Mouse (Mus musculus) lung, postnatal 10 days (tissue): ENCODE measurements at regions not wholly inside any gene's neighbourhood (a gene's known extent, or its start where the extent isn't known, plus 50 kb on each side); places are given as distances from the start of the nearest gene placed in this dataset.
A peak's percentile ranks its signal among the peaks of the same experiment; 100 is the strongest.

Source experiments
- DNase-seq: peaks from one replicate; pipeline ENCODE4 v3.0.0; 2021

DNA sequence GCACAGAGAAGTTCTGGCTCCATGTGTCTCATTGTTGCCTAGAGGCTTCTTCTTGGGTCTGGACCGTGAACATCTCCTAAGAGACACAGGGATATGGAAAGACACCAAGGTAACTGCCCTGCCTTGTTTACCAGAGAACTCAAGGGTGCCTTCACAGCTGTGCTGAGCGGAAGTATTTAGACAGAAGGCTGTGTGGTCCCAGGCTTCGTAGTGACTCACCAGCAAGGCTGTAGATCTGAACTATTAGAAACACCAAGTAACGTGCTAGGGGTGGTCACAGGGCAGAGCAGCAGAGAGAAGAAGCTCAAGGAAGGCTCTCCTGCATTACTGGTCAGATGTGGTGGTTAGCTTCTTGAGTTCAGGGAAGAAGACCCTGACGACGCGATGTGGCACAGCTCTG lies 51.6 kb upstream of the Lpp start:
- peak; percentile 20 for DNase-seq

DNA sequence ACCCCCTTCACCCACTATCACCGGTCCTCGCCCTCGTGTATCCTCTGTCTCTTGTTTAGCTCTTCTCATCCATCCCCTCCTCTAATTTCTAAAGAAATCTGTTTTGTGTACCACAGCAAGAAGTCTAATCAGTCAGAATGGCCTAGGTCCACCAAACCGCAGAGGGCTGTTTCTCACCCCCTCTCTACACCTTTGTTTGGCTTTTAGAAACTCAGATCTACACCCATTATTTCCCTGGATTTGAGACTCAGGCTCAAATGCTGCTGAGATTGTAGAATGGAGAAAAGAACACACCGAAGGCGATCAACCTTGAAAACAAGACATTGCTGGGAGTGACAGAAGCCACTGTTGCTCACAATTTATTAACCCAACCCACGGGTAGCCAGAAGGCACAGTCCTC lies 52.7 kb upstream of the Lpp start:
- no peak for DNase-seq

DNA sequence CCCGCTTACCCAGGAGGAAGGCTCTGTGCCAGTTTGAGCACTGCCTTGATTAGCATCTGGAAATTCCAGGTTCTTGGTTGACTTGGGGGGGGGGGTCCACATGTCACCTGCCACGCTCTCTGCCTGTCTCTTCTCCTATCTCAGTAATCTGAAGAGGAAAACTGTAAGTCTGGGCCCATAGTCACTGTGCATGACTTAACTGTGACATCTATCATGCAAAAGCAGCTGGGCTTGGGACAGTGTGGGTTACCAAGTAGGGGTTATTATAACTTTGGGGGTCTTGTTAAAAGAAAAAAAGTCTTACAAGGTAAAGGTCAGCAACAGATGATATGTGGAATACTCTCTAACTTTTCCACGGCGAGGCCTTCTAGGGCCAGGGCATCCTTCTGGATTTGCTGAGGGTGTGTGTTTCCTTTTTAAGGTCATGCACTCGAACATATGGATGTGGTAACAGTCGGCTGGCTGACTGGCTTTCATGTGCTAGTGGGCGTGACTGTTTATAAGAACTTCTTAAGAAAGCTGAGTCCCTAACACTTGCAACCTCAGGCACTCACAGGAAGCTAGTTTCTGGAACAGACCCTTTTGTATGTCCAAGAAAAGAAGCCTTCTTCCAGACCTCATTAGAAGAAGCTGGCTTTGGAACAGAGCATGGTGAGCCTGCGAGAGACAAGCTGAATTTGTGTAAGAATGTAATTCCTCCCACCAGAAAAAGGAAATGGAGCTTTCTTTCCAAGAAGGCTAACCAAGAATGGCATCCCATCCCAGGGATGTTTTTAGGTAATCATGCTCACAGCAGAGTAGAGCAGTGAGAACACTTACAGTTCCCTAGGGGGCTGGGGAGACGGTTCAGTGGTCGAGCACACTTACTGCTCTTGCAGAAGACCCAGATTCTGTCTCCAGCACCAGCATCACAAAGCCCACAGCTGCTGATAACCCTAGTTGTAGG lies 53.7 kb upstream of the Lpp start:
- DNase-seq, result peak; percentile 62

DNA sequence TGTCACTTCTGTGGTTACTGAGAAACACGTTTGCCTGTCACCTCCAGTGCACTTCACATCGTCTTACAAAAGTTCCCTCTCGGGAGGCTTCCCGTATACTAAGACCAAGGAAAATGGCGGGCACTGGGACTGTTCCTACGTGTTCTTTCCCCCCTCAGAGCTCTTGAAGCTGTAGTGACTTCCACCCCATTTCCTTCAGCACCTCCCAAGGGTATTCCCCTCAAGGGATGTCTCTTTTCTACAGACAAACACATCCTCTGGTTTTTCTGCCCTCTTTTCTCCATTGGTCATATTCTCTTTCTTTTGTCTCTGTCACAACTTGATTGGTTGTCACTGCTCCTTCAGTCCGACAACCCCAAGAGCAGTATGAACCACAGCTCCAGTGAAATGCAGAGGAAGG lies 54.9 kb upstream of the Lpp start:
- DNase-seq, result no peak

DNA sequence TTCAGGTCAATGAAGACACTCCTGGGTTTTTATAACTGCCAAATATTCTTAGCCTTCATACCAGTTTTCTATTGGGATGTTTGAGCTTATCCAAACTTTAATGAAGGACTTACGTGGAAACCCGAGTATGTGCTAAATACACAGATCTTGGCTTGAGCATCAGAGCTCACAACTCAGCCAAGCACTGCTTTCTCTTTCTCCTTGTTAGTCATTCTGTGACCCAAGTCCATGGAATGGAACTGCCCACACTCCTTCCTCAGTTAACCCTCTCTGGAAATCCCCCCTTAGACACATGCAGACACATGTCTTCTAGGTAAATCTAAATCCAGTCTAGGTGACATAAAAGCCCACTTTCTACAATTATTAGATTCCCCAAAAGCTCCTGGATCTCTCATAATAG lies 58.9 kb upstream of the Lpp start:
- DNase-seq, result no peak

DNA sequence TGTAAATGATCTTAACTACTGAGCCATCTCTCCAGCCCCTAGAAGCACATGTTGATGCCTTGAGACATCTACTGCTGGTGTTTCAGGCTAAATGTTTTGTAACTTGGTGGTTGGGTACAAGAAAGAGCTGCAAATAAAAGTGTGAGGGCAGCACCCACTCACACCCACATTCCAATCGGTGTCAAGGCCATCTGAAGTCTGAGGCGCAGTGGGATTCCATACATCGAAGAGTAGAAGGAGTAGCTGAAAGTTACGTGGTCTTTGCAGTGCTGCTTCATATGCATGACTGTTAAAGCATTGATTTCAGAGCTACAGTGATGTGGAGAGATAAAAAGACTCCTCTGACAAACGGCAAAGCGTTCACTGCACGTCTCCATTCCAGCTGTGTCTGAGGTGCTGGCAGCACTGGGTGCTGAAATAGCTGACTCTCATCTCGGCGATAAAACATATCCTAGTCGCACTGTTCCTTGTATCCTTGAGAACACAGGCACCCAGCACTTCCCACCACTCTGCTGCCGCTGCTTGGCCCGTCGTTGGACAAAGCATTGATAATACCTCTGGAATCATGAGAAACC lies 61.8 kb upstream of the Lpp start:
- DNase-seq, result no peak

DNA sequence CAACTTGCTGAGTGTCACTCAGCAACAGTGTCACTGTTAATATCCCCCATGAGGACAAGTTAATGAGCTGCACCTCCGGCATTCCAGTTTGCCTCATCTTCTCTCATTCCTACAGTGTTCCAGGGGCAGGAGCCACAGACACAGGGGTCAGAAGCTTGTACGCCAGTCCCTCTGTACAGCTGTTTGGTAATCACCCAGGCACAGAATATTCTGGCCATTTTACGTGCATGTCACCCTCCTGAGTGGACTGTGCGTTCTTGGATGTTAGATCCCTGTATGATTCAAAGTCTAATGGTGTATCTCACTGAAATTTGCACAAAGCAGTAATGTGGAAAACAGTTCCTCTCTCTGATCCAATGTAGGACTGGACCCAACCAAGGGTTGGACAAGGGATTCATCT lies 66.7 kb upstream of the Lpp start:
- DNase-seq, result no peak

DNA sequence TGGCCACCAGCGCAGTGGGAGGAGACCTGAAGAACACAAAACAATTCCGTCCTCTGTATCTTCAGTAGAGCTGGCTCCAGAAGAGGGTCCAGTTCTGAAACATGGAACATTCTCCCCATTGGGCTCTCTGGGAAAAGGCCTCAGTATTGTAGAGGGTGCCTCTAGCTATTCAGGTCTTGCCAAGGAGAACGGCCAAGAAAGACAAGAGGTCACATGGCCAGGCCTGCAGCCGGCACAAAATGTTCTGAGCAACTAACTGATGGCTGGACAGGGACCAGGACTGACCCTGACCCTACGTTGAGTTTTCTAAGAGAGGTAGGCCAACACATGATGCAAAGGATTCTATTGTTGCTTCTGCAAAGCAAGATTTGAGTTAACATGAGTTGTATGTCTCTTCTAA lies 67.3 kb upstream of the Lpp start:
- no peak for DNase-seq

DNA sequence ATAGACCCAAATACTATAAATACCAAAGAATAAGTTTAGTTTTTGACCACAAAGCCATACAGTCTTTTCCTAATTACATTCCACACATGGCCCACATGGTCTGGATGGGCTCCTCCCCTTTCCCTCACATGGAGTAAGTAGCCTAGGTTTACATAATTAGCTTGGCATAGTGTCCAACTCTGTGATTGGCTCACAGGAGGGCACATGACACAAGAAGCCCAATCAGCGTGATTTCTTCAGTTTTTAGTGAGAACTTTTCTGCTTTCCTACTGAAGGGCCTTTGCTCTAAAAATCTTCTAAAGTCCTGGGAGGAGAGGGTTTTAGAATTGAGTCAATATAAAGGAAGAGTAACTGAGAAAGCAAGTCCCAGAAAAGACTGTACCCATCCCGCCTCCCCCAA lies 68.4 kb upstream of the Lpp start:
- no peak for DNase-seq

DNA sequence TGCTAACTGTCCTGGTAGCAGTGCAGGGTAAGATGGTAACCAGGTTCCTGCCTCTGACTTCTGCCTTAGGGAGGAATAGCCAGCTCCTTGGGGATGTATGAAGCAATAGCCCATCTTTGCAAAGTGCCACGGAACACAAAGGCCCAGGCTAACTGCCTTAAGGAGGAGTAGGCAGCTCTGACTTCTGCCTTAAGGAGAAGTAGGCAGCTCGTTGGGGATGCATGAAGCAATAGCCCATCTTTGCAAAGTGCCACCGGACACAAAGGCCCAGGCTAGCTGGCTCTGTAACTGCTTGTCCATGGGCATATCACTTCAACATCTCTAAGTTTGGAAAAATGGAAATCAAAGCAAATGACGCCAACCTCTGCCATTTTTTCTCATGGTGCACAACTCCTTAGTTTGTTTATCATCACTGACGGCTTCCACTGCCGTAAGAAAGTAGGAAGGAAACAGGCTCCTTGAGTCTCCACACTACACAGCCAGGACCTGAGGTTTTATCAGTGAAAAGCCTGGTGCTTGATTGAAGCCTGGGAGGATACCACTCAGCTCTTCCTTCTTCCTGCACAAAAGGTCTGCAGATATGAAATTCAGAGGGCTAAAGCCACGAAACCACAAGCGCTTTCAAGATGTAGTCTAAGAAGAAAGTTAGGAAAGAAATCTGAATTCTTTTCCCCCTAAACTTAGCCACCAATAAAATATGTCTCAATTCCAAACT lies 74.4 kb upstream of the Lpp start:
- DNase-seq, result no peak

DNA sequence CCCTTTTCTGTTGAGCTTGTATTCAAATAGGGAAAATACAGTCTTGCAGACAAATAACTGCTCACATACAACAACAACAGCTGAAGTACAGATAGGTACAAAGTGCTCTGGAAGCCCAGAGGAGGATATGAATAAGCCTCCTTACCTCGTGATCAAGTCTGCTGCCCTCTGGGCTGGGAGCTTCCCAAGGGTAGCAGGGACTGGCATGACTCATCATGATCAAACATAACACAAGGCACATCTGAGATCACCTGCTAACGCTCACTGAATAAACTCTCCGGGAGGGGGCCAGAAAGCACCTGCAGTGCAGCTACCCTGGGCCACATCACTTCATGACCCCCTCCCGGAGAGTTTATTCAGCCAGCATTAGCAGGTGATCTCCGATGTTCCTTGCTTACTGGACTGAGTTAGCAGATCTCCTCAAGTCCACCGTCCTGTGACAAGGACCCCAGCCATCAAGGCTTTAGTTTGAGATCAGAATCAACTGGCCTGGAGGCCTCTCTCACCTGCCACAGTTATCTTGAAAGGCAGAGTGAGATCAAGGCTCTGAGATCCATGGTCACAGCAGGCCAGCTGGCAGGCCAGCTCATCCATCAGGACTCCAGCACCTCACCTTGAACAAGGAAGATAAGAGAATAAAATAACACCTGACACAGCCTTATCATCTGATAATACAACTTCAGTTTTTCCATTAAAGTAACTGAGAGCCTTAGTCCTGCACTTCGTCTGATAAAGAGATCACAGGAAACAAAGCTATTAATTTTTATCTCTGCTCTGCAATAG lies 79.6 kb upstream of the Lpp start:
- no peak for DNase-seq

DNA sequence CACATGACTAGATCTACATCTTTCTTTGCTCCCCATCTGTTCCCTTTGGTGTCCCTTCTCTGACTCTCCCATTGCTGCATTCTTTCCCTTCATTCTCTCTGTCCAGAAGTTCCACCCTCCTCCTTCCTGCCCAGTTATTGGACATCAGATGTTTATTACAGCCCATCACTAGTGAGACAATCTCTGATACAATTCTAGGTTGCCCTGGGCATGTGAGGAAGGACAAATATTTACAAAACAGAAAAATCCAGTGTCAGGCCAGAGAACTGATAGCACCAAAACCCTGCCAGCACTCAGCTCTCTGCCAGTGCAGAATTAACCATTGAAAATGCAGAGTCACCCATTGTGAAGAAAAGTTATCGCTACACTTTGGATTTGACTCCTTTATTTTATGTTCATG lies 87.9 kb upstream of the Lpp start:
- no peak for DNase-seq

DNA sequence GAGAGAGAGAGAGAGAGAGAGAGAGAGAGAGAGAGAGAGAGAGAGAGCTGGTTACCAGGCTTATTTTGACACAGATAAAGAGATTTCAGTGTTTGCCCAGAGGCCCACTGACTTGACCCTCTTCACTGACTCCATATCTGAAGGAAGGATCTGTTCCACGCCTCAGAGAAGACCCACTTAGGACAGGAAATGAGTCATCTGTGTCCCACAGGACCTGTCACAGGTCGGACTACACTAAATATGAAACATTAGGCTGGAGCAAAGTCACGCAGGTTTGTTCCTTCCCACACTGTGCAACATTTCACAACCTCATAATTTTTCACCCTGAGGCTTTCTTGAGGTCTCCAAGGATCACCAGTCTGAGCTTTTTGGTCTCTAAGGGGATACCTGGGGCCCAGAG lies 96.5 kb upstream of the Lpp start:
- DNase-seq, result no peak

DNA sequence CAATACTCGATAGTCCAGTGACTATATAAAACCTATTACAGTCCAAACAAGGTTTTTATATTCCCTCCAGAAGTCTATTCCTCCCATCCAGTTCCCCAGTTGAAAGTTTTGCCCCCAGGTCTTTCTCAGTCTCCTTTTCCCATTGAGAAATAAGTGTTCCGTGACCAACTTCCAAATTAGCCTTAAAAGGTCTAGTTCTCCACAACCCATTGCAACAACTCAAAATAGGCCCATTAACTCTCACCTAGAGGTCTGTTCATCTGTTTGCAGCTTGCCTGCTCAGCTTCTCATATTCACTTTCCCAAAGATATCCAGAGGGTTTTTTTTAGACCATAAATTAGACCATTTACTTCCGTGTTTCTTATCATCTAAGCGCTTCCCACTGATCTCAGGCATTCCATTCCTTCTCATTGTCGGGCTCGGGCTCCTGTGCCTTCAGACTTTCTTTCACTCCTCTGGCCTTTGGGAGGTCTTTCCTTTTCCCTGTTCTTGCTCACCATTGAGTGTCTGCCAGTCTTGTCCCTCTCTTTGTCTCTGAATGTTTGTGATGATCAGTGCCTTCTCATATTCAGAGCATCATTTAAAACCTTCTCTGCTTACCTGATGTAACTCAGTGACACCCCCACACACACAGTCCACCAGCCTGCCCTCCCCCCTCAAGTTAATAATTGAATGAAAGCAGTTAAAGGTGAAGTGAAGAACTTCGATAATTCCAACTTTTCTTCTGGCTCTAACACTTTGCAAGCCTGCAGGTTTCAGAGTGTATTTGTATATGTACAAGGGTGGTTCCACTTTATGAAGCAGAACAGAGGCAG lies 97.5 kb upstream of the Lpp start:
- DNase-seq, result no peak

DNA sequence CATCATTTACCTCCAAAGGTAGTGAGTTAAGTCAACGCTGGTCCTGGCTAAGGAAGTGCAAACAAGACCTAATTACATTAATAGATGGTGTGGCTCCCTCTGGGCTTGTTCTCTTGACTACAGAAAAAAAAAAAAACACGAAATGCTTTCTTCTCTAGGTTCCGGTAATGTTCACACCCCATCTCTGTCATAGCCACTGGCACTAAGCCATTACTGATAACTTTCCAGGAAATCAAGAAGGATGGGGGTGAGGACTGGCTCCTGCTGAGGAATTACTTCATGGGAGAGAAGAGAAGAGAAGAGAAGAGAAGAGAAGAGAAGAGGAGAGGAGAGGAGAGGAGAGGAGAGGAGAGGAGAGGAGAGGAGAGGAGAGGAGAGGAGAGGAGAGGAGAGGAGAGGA lies 109.1 kb upstream of the Lpp start:
- DNase-seq, result peak; percentile 8

DNA sequence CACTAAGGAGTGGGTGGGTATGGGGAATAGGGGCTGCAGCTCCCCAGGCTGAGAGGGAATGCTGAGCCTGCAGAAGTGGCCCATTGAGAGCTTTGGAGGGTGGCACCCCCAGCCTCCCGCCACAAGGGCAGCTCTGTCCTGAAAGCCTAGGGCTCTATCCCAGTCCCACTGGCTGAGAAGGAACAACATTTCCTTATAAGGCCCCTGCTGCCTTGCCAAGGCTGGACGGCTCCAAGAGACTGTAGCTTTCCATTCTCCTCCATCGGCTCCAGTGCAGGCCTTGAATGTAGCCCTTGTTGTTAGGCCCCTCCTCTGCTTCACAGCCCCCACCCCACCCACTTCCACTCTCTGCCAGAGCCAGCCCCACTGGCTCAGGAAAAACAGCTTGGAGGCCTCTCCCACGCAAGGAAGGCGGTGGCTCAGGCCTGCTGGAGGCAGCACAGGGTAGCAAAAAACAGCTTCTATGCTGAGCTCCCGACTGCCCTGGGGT lies 111.1 kb upstream of the Lpp start:
- peak; percentile 95 for DNase-seq

DNA sequence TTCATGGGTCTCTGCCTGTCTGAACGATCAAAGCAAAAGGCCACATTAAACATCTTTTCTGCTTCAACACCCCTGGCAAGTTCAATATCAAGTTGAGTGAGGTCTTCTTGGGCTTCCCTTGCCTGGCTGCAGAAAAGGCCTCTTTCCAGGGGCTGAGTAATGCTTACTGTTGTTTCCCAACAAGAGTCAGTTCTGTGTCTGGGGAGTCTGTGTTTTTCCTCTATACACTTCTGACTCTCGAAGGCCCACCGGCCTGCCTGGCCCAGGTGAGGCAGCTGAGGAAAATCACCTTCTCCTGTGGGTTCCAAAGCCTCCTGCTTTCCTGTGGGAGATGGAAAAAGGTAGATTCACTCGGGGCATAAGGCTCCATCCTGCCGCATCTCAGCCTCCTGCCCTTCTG lies 111.7 kb upstream of the Lpp start:
- no peak for DNase-seq

DNA sequence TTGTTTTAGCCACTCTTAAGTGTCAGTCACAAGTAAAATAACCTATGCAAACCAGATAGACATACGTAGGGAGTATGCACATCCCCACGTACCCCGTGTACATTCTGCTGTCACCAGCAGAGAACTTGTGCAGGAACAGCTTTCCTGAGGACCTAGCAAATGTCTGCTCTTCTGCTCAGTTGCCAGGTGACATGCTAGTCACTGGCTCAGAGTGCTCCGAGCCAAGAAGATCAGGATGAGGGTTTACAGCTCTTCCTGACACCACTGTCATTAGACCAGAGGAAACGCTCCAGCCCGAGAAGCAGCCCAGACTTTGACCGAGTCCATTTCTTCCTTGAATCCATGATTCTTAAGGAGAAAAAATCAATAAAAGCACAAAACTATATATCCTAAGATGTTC lies 115.5 kb upstream of the Lpp start:
- no peak for DNase-seq

DNA sequence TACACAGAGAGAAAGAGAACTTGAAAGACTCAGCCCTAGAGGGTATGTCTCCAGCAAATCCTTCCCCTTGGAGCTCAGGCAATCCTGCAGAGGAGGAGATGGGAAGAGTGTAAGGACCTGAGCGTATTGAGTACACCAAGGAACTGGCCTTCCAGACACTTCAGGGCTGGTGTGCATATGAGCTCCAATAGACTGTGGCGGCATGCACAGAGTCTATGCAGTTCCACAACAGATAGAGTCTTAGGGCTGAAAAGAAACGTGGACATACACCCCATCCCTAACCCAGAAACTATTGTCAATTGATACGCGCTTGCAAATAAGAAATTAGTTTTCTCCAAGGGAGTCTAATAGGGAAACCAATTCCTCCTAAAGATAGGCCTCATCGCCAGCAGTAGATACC lies 130.6 kb upstream of the Lpp start:
- no peak for DNase-seq

DNA sequence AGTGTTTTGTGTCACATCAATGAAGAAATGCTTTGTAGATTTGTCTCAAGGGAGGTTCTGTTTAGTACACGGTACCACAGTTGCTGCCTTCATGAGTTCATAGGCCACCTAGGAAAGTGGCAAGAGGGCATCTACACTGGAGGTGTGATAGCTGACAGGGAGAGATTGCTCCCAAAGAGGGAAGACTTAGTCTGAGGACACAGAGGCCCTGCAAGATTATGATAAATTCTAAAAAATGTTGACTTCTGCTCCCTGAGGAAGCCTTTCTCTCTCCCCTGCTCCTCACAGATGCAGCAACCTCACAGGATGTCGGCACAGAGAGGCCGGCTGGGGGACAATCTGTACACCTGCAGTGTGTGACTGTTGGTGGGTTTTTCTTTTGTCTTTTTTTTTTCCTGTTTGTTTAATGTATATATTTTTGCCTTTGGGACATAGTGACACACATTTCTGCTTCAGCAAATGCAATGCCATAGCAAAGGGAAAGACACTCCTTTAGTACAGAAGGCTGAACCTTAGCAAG lies 133.5 kb upstream of the Lpp start:
- no peak for DNase-seq

DNA sequence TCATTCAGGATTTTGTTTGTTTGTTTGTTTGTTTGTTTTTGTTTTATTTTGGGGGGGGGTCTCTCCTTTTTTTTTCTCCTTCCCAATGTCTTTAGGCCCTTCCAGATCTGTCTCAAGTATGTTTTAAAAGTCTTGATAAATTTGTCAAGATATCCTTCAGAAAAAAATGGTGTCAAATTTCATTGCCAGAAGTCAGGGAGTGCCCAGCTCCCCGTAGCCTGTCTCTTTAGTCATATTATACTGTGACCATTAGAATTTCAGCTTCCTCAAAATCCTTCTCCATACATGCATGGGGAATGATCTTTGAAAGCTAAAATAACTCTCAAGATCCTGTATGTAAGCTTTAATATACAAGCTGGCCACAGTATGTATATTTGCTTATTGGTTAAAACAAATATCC lies 134.3 kb upstream of the Lpp start:
- no peak for DNase-seq

DNA sequence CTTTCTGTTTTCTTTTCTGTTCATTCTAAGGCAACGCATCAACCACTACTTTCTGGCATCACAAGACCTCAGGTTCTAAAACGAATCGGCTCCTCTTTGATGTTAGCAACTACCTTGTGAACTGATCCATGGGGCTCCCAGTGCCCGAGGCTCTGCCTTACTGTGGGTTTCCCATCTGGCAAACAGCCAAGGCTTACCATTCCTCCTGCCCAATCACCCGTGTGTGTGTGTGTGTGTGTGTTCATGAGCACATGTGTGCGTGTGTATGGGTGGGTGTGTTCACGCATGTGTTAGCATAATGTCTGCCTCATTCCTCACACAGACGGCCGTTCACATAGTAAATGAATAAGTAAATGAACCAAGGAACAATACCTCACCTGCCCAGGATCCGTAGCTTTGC lies 138.3 kb upstream of the Lpp start:
- no peak for DNase-seq
